Mouse (Mus musculus) ES-Bruce4 (cell line): ENCODE measurements around the gene Prdm16.
A peak's percentile ranks its signal among the peaks of the same experiment; 100 is the strongest.

Experiments
- CTCF ChIP-seq: IDR thresholded peaks from one replicate; pipeline ENCODE4 v1.8.1; 2011; ENCODE audit warnings: low read depth, low read length
- EP300 ChIP-seq: IDR thresholded peaks from 2 replicates; pipeline ENCODE4 v1.6.1; 2011; ENCODE audit warnings: low read depth, low read length; ENCODE audit not compliant: insufficient read depth
- POLR2A ChIP-seq: IDR thresholded peaks from one replicate; pipeline ENCODE4 v1.8.1; 2011; ENCODE audit warnings: low read length; ENCODE audit not compliant: insufficient read depth

DNA sequence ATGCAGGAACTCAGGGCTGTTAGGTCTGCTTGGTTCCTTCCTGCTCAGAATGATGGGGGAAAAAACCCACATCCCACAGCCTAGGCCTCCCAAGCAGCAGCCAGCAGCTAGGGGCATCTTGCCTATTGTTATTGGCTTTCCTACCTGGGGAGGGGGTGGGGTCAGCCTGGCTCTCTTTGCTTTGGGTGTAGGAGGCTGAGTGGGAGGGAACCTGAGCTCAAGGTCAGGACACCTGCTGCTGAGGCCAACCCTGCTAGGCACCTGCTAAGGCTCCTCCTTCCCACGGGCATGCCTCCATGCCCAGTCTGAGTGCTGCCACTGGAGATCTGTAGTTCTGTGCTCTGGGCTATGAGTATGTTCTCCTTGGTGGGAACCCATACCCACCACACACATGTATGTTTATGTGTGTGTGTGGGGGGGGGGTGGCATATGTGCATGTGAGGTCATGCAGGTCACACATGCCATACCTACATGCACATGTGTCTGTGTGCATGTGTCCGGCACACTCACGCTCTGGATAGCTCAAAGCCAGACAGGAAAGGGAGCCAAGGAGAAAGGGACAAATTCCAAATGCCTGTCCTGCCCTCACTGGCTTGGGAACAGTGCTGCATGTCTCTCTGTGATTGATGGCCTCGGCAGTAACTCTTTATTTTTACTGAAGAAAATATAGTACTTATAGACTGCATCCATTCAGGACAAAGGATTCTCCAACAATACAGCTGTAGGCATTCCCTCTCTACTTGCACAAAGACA, 139.1 kb downstream of the Prdm16 start:
- TF ChIP-seq CTCF (no peak), EP300 (peak; percentile 92), POLR2A (no peak)
